Mouse (Mus musculus) frontal cortex, postnatal 25 days (tissue): ENCODE measurements around the gene Rrp9.
A peak's percentile ranks its signal among the peaks of the same experiment; 100 is the strongest.

Experiments
- DNase-seq, 2 experiments: peaks; one replicate each; pipeline ENCODE4 v3.0.0; 2022; ENCODE audit warnings: low spot score in 2 of 2

Gene Rrp9

DNA sequence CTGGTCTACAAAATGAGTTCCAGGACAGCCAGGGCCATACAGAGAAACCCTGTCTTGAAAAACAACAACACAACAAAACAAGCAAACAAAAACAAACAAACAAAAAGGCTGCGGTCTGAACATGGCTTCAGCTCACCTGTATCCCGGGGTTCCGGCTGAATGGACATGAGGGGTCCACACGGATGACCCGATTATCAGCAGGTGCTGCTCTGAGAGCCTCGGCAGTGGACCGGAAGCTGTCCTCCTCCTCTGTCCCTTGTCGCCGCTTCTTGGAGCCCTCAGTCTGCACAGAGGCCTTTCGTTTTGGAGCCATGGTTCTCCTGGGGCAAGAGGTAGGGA lies at the start of gene Rrp9:
Gene Rrp9 (plus strand): TSS at position 301 of the 339 bp plus-strand sequence.
- no peak for DNase-seq

DNA sequence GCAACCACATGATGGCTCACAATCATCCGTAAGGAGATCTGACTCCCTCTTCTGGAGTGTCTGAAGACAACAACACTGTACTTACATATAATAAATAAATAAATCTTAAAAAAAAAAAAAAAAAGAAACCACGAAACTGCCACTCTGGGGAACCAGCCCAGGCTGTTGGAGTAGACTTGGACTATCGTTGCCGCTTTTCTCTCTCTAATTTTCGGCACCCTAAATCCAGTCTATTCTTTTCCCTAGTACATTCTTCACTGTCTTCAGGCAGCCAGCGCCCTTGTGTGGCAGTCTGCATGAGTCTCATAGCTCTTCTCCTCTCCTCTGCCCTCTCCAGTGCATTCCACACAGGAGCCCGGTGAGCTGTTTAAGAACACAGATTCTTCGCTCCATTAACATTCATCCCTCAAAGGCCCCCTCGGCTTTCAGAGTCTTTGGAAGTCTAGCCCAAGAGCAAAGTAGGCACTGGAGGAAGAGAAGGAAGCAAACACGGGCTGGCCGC lies 47.0 kb upstream of the Rrp9 start:
- DNase-seq, result no peak

DNA sequence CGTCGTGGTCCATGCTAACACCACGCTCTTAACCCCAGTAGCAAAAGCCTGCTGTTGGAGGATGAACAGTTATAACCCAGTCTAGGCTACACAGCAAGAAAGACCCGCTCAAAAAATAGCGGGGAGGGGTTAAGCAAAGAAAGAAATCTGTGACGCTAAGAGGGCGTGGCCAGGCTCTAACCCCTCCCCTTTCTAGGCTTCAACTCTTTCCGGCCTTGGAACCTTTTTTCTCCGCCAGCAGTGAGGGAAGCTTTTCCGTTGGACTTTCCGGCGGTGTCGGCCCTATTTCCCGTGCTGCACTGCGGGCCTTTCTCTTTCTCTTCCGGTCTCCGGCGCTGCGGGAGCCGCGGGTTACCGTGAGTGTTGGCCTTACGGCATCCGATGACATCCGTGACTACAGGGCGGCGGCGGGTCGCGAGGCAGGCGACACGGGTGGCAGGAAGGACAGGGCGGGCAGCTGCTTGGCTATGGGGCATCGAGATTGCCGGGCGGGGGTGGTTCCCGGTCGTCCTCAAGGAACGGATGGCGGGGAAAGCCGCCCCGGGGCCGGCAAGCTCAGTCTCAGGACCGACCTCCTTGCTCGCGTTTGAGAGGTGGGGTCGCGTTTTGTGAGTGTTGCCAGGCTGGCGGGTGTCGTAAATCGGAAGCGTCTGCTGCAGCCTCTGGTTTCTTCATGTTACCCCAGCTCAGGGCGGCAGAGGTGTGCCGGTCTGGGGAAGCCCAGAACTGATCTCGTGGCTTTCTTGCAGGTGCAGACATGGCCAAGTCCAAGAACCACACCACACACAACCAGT lies 46.3 kb upstream of the Rrp9 start, which contains the start of gene Rpl29:
Gene Rpl29 (plus strand): TSS at position 234 of the 794 bp plus-strand sequence.
- peak; percentile 90 to 92 for DNase-seq

DNA sequence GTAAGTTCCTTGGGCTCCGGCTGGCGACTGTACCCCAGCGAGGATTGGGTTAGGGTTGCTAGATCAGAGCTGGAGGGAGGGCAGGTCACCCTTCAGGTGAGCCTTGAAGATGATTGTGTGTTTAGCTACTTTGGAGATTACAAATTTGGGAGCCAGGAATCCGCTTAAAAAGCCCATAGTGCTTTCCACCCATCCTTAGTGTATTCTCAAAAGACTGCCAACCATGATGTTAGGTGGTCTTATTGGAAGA lies 45.8 kb upstream of the Rrp9 start:
- no peak for DNase-seq

DNA sequence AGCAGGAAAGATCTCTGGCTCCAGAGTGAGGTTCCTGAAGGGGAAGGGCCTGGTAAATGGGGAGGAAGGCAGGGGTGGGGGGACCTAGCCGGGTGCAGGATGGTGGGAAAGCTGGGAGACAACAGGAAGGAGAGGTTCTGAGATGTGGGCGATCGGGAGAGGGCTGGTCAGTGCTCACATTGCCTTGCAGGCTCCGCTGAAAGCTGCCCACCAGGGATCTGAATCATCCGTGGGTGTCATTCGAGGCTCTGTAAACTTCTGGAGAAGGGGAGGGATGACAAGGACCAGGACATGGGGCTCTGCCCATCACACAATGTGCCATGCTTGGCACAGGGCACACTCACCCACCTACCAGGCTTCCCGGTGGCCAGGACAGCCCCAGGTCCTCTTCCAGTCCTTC lies 42.4 kb upstream of the Rrp9 start:
- DNase-seq, result no peak

DNA sequence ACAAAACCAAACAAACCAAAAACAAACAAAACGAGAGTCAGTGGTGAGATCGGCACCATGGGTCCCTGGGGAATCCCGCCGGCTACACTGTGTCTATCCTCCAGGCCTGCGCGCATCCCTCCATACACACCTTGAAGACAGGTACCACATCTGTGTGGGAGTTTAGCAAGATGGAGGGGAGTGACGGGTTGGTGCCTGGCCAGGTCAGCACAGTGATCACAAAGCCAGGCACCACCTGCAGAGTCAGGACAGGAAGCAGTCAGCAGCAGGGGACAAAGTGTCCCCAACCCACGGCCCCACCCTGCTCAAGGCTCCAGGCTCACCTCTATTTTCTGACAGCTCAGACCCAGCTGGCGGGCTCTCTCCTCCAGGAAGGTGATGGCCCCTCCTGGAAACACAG lies 39.2 kb upstream of the Rrp9 start:
- DNase-seq, result no peak

DNA sequence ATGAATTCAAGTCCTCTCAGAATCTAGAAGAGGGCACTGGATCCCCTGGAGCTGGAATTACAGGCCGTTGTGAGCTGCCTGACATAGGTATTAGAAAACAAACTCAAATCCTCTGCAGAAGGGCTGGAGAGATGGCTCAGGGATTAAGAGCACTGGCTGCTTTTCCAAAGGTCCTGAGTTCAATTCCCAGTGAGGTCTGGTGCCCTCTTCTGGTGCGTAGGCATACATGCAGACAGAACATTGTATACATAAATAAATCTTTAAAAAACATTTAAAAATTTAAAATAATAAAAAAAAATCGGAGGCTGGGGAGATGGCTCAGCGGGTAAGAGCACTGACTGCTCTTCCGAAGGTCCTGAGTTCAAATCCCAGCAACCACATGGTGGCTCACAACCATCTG lies 33.1 kb upstream of the Rrp9 start:
- DNase-seq, result no peak

GRCm38 (mm10) chr9:106444836-106445235 lies 30.9 kb upstream of the Rrp9 start:
- no peak for DNase-seq

DNA sequence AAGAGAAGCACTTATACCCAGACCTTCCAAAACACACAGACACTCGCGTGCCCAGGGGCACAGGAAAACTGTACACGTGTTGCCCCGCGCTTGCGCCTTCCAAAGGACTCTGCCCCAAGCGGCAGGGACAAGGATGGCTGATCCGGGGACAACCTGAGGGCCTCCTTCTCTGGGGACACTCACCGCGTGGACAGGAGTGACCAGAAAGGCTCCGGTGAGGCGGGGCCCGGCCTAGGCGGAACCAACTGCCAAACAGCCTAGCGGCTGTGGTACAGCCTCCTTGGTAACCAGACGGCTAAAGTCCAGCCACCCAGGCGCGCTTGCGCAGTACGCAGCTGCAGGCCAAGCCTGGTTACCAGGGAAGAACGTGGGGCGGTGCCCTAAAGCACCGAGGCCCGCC lies 28.4 kb upstream of the Rrp9 start, which contains the start of the genes Abhd14b and Abhd14a:
Gene Abhd14b (plus strand): TSS at position 112 of the 400 bp plus-strand sequence.
Gene Abhd14a (minus strand): TSS at position 331 of the 400 bp plus-strand sequence.
- peak; percentile 84 to 89 for DNase-seq

GRCm38 (mm10) chr9:106447951-106448350 lies 27.8 kb upstream of the Rrp9 start:
- DNase-seq, result no peak

DNA sequence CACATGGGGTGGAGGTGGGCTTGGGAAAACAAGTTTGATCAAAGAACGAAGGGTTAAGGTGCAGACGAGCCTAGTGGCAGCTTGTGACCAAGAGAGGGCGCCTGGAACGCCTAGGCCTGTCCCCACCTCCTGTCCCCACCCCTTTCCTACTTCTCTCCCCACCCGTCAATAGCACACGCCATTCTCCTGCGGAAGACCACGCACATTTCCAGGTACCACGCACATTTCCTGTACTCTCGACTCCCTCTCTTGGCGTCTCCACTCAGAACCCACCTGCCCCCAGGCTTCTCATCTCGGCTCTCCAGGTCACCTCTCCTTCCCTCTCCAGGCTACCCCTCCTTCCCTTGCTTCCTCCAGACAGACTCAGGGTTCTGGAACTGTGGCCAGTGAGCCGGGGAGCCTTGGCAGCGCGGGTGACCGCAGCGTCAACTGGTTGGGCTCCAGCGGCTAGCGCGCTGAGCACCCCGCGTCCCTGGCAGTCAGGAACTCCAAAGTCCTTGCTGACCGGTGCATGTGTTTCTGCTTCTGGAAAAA lies 27.2 kb upstream of the Rrp9 start:
- DNase-seq, result peak in 1 of 2 experiments; percentile 44

GRCm38 (mm10) chr9:106449947-106450346 lies 25.8 kb upstream of the Rrp9 start:
- no peak for DNase-seq

GRCm38 (mm10) chr9:106450661-106451060 lies 25.1 kb upstream of the Rrp9 start:
- DNase-seq, result no peak

- DNase-seq, result no peak
Measured at GRCm38 (mm10) chr9:106451298-106451697, 24.5 kb upstream of the Rrp9 start.

DNA sequence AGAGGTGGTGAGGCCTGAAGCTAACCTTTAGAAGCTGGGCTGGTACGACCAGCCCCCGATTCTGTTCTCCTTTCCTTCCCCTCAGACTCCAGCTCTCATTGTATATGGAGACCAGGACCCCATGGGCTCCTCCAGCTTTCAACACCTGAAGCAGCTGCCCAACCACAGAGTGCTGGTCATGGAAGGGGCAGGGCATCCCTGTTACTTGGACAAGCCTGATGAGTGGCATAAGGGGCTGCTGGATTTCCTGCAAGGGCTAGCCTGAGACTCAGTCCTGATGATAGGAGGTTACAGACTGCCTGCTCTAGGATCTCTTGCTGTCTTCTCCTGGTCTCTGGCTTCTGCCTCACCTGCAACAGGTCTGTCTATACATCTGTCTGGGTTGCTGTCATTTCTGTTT lies 23.9 kb upstream of the Rrp9 start:
- DNase-seq, result no peak

DNA sequence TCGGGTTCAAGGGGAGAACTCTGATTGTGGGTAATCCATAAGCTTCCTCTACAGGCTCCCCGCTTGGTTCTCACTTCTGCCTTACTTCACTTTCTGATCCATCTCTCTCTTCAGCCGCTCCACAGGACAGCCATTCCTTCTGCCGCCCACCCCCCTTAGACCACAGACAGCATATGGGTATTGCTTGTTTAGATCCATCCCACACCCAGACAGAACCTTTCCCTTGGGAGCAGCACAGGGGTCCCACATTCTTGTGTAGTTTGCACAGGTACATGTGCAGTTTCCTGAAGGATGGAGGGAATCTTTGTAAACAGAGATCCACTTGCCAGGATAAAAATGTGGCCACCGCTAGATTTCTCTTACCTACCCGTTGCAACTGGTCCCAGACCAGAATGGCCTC lies 23.4 kb upstream of the Rrp9 start:
- no peak for DNase-seq

GRCm38 (mm10) chr9:106452821-106453220 lies 22.9 kb upstream of the Rrp9 start:
- no peak for DNase-seq

DNA sequence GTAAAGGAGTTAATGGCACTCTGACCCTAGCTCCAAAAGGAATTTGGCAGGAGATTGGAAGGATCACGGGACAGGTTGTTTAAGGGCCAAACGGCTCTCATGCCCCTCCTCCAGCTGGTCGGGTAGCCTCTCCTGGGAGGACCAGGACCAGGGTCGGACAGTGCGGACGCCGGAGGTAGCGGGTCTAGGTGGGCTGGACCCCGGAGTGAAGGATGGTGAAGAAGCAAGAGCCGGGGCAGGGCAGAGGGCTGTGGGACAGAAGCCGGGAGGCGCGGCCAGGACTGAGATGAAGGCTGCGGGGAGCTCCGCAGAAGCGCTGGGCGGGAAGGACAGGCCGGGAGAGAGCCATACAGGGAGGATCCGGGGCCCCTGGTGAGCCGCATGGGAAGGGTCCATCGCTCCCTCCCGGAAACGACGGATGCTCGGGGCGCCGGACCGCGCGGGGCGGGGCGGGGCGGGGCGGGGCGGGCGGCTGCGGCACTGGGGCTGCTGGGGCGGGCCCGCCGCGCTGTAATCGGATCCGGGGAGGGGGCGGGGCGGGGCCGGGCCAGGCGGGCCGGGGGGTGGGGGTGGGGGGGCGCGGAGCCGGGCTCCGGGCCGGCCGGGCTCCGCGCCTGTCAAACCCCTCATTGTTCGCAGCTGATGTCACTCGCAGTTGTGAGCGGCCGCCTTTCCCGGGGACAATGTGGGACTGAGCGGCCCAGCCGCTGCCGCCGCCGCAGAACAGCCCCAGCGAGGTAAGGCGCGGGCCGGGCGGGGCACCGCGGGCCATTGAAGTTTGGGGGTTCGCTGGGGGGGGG lies 22.3 kb upstream of the Rrp9 start, which contains the start of gene Pcbp4:
Gene Pcbp4 (plus strand): TSS at position 21 of the 800 bp plus-strand sequence.
- no peak for DNase-seq

DNA sequence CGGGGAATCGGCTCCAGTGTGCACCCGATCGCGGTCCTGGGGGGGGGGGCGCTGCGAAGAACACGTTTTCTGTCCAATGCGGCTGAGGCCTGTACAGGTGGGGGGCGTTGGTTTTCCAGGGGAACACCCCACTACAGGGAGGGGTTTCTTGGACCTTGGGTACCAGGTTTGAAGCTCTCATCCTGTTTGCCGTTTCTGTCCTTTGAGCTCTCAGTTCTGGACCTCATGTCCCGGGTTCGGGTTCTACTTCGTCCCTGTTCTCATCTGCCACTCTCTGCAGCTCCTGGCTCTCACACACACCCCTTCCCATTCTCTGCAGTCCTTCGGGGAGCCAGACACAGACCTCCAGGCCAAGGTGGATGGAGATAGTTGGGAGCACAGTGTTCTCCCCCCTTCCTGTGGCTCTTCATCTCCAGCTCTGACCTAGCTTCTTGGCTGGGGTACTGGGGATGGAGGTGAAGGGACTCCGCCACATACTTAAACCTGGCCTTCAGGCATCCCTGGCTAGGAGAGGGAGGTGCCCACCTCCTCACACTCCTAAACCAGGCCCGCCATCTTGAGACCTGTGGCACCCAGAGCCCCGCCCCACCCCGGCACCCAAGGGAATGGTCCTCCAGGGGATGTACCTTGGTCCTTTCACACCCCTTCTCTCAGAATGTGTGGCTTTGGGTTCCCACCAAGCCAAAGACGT lies 21.5 kb upstream of the Rrp9 start:
- DNase-seq, result no peak

DNA sequence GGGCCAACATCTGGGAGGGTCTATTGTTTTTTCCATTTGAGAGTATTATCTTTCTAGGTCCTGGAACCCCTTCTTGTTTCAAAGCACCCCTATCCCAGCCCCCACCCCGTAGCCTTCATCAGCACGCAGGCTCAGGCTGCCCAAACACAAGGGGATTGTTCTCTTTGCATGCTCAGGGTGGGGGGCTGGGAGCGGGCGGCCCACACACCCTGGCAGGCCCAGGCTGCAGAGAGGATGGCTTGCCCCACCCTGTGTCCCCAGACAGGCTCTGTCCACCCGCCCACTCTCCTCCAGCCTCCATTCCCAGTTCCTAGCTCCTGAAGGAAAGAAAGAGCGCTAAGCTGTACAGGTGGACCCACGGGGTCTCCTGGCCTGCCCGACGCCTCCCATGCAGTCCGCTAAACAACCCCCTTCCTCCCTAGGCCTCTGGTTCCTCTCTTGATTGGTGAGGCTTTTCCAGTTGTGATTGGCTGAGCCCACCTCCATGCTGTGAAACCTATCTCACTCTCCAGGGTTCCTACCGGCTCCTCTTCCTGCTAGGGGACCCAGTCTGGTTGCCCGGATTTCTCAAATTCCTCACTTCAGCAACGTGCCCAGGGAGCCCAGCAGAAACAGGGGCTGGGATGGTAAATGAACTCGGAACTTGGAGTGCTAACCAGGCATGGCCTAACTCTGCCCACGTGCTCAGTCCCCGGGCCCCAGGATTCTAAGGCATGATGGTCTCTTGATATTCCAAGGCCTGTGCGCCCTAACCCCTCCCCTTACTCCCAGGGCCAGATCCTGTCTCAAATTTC lies 20.7 kb upstream of the Rrp9 start:
- no peak for DNase-seq
